Mouse (Mus musculus): ENCODE data around the gene Frmpd4. TPM values are rescaled to one million over a fixed set of nuclear protein-coding genes. Genes with fewer than 3 reads are reported as not detected.
A peak's percentile ranks its signal among the peaks of the same experiment; 100 is the strongest.

The Frmpd4 gene
- total RNA-seq, 2 experiments from 2014 or later = 4.0 to 4.5 TPM

- no peak for DNase-seq (ENCODE audit: low spot score in 2 of 2)
Observed at GRCm38 (mm10) chrX:168158866-168159265, 418.2 kb downstream of the Frmpd4 start.

GRCm38 (mm10) chrX:168141051-168141450, 436.0 kb downstream of the Frmpd4 start:
- no peak for DNase-seq (ENCODE audit: low spot score in 2 of 2)

GRCm38 (mm10) chrX:168124043-168124442, 453.0 kb downstream of the Frmpd4 start:
- no peak for DNase-seq (ENCODE audit: low spot score in 2 of 2)

- no peak for DNase-seq (ENCODE audit: low spot score in 2 of 2)
Observed at GRCm38 (mm10) chrX:168123589-168123965, 453.5 kb downstream of the Frmpd4 start.

GRCm38 (mm10) chrX:168122806-168123588, 454.0 kb downstream of the Frmpd4 start:
- peak; percentile 11 to 18 for DNase-seq (ENCODE audit: low spot score in 2 of 2)

- no peak for DNase-seq (ENCODE audit: low spot score in 2 of 2)
Observed at GRCm38 (mm10) chrX:168041589-168041988, 535.4 kb downstream of the Frmpd4 start.

- DNase-seq (ENCODE audit: low spot score in 2 of 2) = peak in 1 of 2 experiments; percentile 12
Observed at GRCm38 (mm10) chrX:168020574-168021145, 556.4 kb downstream of the Frmpd4 start.

GRCm38 (mm10) chrX:168017792-168018191, 559.2 kb downstream of the Frmpd4 start:
- DNase-seq (ENCODE audit: low spot score in 2 of 2) = no peak

- DNase-seq (ENCODE audit: low spot score in 2 of 2) = no peak
Observed at GRCm38 (mm10) chrX:167984835-167985234, 592.2 kb downstream of the Frmpd4 start.

- DNase-seq (ENCODE audit: low spot score in 2 of 2) = no peak
Observed at GRCm38 (mm10) chrX:167951207-167951606, 625.8 kb downstream of the Frmpd4 start.

GRCm38 (mm10) chrX:167909483-167909882, 667.5 kb downstream of the Frmpd4 start:
- no peak for DNase-seq (ENCODE audit: low spot score in 2 of 2)

GRCm38 (mm10) chrX:167901046-167901445, 676.0 kb downstream of the Frmpd4 start:
- DNase-seq (ENCODE audit: low spot score in 2 of 2) = no peak

- no peak for DNase-seq (ENCODE audit: low spot score in 2 of 2)
Observed at GRCm38 (mm10) chrX:167854821-167855220, 722.2 kb downstream of the Frmpd4 start.

- DNase-seq (ENCODE audit: low spot score in 2 of 2) = no peak
Observed at GRCm38 (mm10) chrX:167832543-167832942, 744.5 kb downstream of the Frmpd4 start.

GRCm38 (mm10) chrX:167828456-167828855, 748.6 kb downstream of the Frmpd4 start:
- no peak for DNase-seq (ENCODE audit: low spot score in 2 of 2)

- DNase-seq (ENCODE audit: low spot score in 2 of 2) = peak; percentile 6 to 36
Observed at GRCm38 (mm10) chrX:167817363-167817762, 759.7 kb downstream of the Frmpd4 start.

- DNase-seq (ENCODE audit: low spot score in 2 of 2) = no peak
Observed at GRCm38 (mm10) chrX:167810120-167810519, 766.9 kb downstream of the Frmpd4 start.

GRCm38 (mm10) chrX:167808572-167808971, 768.5 kb downstream of the Frmpd4 start:
- DNase-seq (ENCODE audit: low spot score in 2 of 2) = no peak

- no peak for DNase-seq (ENCODE audit: low spot score in 2 of 2)
Observed at GRCm38 (mm10) chrX:167788737-167789136, 788.3 kb downstream of the Frmpd4 start.

- DNase-seq (ENCODE audit: low spot score in 2 of 2) = no peak
Observed at GRCm38 (mm10) chrX:167783526-167783925, 793.5 kb downstream of the Frmpd4 start.

- DNase-seq (ENCODE audit: low spot score in 2 of 2) = no peak
Observed at GRCm38 (mm10) chrX:167719564-167719981, 857.5 kb downstream of the Frmpd4 start.

- no peak for DNase-seq (ENCODE audit: low spot score in 2 of 2)
Observed at GRCm38 (mm10) chrX:167719092-167719491, 857.9 kb downstream of the Frmpd4 start.
